Mouse (Mus musculus): ENCODE results near the gene Crbn.

Crbn gene

DNA sequence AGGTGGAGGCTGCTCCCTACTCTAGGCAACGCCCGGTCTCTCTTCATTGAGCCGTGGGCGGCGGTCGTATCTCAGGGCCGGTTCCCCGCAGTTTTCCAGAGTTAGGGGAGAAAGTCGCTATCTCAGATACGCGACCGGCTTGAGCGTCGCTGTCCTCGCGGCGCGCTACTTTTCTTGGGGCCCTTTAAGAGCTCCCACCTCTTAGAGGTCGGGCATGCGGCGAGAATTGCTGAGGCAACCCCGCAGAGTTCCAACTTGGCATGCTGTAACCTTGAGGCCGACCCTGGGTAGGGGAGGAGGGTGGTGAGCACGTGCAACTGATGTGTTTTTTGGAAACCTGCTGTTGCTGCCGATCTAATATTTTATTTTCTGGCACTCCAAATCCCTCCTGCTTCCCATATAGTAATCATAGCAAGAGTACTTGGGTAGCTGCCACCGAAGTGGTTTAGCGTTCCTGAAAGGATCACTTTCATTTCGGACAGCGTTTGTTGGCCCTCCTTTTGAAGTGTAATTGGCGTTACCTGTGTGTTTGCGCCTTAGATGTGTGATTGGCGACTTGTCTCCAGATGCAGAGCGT, 30.5 kb downstream of the Crbn start:
- in situ Hi-C loops (cut with MboI; ENCODE audit: low pct_unique_long_range_greater_than_20kb in 1 of 2, low sequenced_read_pairs in 2 of 2, unreplicated experiment in 1 of 2) = no loop called here

DNA sequence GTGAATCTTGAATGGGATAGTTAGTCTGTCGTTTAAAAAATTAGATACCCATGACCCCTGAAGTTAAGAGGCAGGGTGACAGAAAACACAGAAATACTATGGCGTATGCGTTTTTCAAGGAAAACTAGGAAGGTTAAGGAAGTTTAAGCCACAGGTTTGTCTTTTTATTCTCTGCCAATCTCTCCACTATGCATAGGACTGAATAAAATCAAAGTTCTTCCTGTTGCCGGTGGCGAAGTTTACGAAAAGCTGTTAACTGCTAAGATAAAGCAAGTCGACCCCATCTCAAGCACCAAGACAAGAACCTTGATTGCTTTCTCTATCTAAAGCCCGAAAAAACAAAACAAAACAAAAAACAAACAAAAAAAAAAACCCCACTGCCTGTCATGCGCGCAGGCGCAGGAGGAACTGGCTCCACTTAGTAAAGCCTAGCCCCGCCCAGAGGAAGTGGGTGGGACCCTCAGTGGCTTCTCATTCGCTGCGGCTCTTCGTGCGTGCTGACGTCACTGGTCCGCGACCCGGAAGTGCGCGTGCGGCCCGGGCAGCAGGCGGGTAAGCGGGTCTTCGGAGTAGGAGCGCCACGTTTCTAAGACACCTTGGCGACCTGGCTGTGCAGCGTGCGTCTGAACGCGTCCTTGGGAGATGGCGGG, 31.1 kb downstream of the Crbn start, which contains the start of gene Trnt1:
TSS of gene Trnt1 (plus strand) at position 481 of the 650 bp plus-strand sequence.
- in situ Hi-C loops (cut with MboI; ENCODE audit: low pct_unique_long_range_greater_than_20kb in 1 of 2, low sequenced_read_pairs in 2 of 2, unreplicated experiment in 1 of 2) = no loop called here

DNA sequence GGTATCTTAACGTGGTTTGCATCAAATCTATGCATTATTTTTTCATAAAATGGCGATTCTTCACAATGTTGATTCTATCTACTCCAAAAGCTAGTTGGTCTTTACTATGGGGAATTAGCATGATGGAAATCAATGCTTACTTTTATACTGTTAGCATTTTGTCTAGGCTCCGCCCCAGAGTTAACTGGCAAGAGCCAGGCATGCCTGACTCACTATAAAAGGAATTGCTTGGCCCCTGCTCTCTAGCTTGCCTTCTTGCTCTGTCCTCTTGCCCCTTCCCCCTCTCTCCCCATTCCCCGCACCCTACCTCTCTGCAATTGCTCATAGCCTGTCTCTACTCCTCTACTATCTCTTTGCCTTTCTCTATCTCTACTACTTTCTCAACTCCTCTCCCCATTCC, 33.1 kb downstream of the Crbn start:
- in situ Hi-C loops (cut with MboI; ENCODE audit: low pct_unique_long_range_greater_than_20kb in 1 of 2, low sequenced_read_pairs in 2 of 2, unreplicated experiment in 1 of 2) = no loop called here

DNA sequence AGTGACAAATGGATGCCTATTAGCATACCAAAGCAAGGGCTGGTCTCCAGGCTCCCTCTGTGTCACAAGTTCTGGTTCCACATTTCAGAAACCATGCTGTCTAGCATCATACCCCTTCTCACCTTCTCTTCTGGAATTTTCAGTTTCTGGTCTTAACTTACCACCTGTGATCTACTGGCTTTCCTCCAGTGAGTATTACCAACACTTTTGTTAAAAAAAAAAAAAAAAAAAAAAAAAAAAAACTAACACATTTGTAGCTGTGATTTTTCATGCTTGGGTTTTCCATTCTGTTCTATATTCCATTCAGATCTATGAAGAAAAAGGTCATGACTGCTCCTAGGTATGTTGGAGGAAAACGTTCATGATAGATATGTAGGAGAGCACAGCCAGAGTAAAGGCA, 34.0 kb downstream of the Crbn start:
- in situ Hi-C loops (cut with MboI; ENCODE audit: low pct_unique_long_range_greater_than_20kb in 1 of 2, low sequenced_read_pairs in 2 of 2, unreplicated experiment in 1 of 2) = no loop called here

DNA sequence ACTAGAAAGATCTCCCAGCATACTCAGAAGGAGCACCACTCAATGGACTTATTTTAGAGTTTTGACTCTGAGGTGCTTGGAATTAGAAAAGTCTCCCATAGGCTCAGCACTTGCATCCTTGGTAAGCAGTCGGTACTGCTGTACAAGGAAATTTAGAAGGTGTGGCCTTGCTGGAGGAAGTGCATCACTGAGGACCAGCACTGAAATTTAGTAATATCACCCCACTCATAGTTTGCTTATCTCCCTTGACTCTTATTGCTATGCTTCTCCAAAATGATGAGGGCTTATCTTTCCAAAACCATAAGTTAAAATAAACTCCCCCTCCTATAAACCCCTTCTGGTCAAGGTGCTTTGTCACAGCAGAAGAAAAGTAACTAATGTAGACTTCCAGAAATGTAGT, 38.4 kb downstream of the Crbn start:
- in situ Hi-C loops (cut with MboI; ENCODE audit: low pct_unique_long_range_greater_than_20kb in 1 of 2, low sequenced_read_pairs in 2 of 2, unreplicated experiment in 1 of 2) = no loop called here

DNA sequence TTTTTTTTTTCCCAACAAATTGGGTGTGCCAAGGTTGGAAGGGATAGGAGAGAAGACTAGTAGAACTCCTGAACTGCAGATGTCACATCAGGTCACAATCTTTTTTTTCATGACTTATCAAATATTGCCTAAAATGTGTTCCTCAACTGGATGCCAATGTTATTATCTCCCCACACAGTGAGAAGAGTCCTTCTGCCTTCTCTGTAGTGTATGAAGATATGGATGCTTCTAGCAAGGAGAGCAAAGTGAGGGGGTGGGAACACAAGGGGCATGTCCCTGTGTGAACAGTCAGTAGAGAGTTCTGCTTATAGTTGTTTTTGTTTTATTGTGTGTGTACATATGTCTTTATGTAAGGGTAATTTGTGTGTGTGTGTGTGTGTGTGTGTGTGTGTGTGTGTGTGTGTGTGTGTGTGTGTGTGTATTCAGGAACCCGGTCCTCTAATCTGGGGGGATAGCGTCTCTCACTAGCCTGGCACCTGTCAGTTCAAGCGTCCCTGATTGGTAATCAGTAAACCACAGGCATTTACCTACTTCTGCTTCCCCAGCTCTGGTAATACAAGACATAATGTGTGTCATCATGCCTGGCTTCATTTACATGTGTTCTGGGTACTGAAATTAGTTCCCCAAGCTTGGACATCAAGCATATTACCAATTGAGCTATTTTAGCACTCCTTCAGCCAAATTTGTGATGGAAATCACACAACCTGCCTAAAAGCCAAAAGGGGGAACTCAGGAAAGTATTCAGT, 39.2 kb downstream of the Crbn start:
- in situ Hi-C loops (cut with MboI; ENCODE audit: low pct_unique_long_range_greater_than_20kb in 1 of 2, low sequenced_read_pairs in 2 of 2, unreplicated experiment in 1 of 2) = no loop called here

DNA sequence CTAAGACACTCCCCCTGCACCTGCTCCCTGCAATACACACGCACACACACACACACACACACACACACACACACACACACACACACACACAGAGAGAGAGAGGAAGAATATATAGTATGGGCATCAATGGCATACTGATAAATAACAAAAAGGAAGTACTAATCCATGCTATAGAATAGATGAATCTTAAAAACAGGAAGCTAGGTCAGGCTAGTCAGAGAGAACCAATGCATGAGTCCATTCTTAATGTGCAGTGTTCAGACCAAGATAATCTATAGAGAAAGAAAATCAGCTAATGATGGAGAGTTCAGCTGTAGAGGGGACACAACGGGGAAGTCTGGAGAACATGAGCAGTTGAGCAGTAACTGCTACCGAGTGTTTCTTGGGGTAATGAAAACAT, 41.6 kb downstream of the Crbn start:
- in situ Hi-C loops (cut with MboI; ENCODE audit: low pct_unique_long_range_greater_than_20kb in 1 of 2, low sequenced_read_pairs in 2 of 2, unreplicated experiment in 1 of 2) = no loop called here

DNA sequence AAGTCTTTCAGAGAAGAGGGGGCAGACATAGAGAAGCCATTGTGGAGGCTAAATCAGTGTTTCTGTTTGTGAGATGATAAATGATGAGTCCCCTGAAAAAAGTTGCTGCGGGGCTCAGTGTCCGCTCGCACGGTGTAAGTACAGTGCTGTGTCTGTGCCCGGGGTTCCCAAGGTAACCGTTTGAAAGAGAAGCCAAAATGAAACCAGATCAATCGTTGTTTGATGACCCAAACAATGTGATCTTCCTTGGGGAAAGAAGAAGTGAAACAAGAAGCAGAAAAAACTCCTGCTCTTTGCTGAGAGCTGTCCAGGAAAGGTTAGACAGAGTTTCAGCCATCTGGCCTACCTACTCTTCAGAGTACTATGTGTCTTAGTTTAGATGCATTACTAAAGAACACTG, 49.6 kb downstream of the Crbn start:
- in situ Hi-C loops (cut with MboI; ENCODE audit: low pct_unique_long_range_greater_than_20kb in 1 of 2, low sequenced_read_pairs in 2 of 2, unreplicated experiment in 1 of 2) = no loop called here

DNA sequence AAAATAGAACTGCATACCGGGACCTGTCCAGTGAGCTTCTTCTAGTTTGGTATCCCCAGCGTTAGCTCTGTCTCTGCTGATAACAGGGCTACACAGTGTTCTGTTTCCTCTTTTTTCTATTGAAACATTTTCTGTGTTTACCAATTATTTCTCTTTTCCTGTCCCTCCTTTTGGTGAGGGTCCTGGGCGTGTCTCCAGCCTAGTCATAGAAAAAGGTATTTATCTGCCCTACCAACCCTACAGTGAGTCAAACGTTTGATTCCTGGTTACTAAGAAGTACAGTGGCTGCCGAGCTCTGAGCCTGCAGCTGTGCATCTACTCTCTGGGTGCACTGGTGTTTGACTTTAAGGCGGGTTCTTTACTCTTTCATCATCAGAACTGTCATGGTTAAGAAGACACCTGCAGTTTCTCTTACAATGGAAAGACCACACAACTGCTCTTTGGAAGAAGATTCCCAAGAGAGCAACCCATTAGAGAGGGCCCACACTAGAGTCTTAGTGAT, 50.9 kb downstream of the Crbn start, which contains the start of gene Il5ra:
TSS of gene Il5ra (minus strand) at position 151 of the 502 bp plus-strand sequence.
- in situ Hi-C loops (cut with MboI; ENCODE audit: low pct_unique_long_range_greater_than_20kb in 1 of 2, low sequenced_read_pairs in 2 of 2, unreplicated experiment in 1 of 2) = no loop called here

DNA sequence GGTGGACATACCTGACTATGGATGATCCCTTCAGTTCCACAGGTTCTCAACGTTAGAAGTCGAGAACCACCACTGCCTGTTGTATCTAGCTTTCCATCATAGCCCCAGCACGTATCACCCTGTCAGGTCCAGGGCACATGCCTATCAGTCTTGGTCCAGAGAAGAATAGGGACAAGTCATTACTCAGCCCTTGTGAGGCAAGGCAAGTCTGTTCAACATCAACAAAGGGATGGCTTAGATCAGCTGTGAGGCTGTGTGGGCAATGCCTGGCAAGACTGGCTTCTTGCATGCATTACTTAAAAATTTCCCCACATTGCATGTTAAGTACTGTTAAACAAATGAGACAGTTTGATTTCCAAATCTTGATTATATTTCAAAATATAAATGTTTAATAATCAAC, 52.1 kb downstream of the Crbn start:
- in situ Hi-C loops (cut with MboI; ENCODE audit: low pct_unique_long_range_greater_than_20kb in 1 of 2, low sequenced_read_pairs in 2 of 2, unreplicated experiment in 1 of 2) = no loop called here

DNA sequence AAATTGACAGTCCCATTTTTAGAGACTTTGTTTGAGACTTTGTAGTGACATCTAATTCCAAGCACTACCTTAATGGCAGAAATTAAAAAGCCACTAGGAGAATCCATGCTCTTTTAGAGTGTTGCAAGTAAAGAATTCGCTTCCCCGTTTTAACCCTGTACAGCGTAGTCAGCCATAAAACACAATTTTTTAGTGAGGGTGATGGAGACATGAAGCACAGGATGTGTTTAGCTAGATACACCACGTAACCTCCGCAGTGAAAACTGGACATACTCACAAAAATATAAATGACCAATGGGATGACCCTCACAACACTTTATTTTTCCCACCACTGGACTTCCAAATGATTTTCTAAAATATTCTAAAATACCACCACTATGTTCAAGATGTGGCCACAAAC, 52.6 kb downstream of the Crbn start:
- in situ Hi-C loops (cut with MboI; ENCODE audit: low pct_unique_long_range_greater_than_20kb in 1 of 2, low sequenced_read_pairs in 2 of 2, unreplicated experiment in 1 of 2) = no loop called here

DNA sequence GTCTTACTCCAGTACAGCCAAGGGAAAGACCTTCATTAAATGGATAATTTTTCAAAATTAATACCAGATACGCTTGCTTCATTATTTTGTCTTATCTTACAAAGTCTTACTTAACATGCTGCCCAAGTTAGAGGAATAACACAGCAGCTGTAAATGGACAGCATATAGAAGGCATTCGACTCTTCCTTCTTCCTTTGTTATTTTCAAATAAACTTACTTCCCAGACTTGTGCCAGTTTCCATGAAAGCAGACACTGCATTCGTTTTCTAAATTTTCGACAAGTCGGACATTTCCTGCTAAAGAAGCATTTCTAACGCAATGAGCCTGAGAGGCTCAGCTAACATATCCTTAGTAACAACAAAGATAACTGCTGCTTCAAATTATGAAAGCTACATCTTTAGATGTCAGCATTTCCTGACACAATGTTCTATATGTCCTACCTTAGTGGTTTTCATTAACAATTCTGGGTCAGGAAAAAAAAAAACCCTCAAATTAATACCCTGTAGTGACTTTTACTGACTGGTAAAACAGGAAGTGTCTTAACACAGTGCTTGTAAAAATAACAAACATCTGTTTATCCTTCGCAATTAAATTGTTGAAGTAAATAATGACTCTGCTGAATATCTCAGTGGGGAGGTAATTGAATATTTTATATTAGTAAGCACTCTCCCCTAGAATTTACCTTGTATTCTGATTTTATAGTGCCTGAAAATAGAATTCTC, 54.0 kb downstream of the Crbn start:
- in situ Hi-C loops (cut with MboI; ENCODE audit: low pct_unique_long_range_greater_than_20kb in 1 of 2, low sequenced_read_pairs in 2 of 2, unreplicated experiment in 1 of 2) = no loop called here

DNA sequence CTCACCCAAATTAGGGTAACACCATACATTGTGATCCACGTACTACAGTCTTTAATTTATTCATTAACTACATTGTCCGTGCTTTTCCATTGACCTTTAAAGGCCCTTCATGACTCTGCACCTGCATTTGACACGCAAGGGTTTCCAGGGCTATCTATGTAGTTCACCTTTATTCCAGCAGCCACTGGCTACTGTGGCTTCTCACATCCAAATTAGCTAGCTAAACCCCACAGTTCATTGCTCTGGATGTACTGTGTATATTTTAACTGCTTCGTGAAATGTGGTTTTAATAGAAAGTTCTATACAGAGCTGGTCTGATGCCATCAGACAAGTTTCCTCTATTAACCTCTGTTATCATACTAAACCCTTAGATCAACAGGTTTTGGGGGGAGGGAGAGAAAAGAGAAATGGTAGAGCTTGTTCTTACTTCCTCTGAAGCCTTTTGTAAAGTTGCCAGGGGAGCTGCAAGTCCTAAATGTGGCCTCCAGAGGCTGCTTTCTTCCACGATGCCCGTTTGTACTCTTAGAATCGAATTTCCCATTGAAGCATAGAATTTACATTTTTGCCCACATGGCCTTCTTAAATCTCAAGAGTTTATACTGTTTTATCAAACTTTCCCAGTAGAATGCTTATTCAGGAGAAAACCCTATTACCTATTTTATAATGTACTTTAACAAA, 56.2 kb downstream of the Crbn start:
- in situ Hi-C loops (cut with MboI; ENCODE audit: low pct_unique_long_range_greater_than_20kb in 1 of 2, low sequenced_read_pairs in 2 of 2, unreplicated experiment in 1 of 2) = no loop called here

DNA sequence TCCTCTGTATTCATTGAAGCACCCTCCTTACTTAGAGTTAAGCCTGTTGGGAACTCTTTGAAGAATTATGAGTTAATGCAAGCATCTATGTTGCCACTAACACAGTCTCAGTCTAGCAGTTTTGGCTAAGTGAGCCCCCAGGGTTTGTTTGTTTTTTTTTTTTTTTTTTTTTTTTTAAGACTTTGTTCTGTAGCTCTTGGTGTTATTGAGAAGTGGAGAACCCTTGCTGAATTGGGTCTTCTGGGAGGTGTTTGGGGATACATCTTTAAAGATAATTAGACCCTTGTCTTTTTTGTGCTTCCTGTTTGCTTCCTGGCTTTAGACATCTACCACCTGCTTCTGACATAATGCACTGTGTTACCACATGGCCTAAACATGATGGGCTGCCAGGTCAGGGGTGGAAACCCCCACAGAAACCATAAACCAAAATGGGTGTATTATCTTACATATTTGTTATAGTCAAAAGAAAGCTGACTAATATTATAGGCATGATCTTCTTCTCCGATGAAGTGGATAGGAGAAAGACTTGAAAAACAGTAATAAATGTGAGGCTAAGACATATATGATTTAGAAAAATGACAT, 59.5 kb downstream of the Crbn start:
- in situ Hi-C loops (cut with MboI; ENCODE audit: low pct_unique_long_range_greater_than_20kb in 1 of 2, low sequenced_read_pairs in 2 of 2, unreplicated experiment in 1 of 2) = no loop called here

DNA sequence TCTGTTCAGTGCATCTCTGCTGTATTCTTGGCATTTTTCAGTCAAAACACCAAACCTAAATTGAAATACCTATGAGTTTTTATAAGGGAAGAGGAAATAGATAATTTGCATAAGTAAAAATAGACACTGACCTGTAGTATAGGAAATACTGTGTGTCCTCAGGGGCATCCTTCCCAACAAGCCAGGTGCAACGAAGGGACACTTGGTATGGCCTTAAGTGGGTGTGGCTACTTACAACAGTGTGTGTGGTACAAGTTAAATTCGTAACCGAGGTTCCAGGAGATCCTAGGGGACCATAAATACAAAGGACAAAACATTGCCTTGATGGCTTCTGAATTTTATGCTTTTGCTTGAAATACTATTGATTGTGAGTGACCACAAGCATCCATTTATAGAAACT, 61.6 kb downstream of the Crbn start:
- in situ Hi-C loops (cut with MboI; ENCODE audit: low pct_unique_long_range_greater_than_20kb in 1 of 2, low sequenced_read_pairs in 2 of 2, unreplicated experiment in 1 of 2) = no loop called here

DNA sequence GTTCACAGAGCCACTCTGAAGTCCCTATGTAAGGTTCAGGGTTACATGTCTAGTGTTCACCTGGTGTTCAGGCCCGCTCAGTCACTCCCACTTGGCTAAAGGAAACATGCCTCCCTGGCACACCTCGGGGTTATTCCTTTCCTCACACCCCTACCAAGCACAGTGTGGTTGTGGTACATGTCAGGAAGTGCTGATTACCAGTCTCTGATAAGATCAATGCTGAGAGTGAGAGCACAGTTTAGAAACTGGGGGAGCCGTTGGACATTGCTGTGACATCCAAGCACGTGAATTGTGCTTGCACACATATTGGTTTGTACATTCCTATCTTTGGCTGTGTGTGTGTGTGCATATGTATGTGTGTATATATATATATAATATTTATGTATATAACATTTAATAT, 67.3 kb downstream of the Crbn start:
- in situ Hi-C loops (cut with MboI; ENCODE audit: low pct_unique_long_range_greater_than_20kb in 1 of 2, low sequenced_read_pairs in 2 of 2, unreplicated experiment in 1 of 2) = no loop called here
